Mouse (Mus musculus) neural tube, embryonic 10.5 days (tissue): ENCODE measurements around the gene Ms4a6d.
A peak's percentile ranks its signal among the peaks of the same experiment; 100 is the strongest.

Experiments
- DNase-seq: peaks from one replicate; pipeline ENCODE4 v3.0.0-alpha.2; 2017; ENCODE audit warnings: low spot score; ENCODE audit errors: extremely low spot score

Gene Ms4a6d

DNA sequence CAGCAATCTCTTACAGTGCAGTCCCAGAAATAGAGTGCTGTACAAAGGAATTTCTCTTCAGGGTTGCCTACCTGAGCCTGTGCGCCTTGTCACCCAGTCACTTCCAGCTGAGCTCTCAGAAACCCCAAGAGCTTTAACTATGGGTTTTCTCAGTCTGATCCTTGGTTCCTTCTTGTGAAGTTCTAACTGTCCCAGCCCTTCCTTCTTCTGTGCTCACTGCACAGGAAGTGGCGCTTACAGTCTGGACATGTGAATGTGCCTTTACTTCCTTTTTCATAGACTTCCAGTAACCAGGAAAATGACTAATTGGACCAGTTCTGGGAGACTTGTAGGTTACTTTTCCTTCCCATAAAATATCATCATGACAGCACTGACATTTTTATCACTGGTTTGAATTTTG lies at the start of gene Ms4a6d:
TSS of gene Ms4a6d (minus strand) at position 247 of the 400 bp plus-strand sequence.
- DNase-seq, result no peak

DNA sequence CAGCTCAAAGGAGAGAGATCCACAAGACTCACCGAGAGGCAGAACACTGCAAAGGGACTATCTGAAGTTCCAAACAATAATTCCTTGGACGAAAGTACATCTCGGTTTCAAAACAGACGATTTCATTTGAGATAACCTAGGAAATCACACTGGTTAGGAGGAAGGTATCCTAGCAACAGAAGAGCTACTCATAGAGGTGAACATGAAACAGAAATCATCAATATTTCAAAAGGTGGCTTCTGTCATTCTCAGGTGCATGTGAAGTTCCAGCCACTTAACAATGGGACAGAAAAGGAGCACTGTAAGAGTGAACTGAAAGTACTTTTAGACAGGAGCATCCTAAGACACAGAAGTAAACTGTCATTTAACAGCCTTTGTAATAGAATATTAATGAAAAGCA lies 44.9 kb upstream of the Ms4a6d start:
- no peak for DNase-seq

DNA sequence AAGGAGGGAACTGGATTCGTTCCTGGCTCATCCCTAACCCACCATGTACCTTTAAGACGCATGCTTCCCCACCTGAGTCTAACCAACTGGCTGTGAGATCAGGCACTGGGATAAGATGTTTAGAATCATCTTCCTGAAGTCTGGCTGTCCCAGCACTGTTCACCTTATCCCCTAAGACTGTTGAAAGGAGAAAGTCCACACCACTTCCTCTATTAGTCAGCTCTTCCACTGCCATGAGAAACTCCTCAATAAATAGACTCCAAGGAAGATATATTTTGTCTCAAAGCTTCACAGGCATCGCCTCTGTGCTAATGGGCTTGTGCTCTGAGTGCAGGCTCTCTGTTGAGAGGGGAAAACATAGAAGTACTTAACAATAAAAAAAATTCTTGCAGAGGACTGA lies 41.5 kb upstream of the Ms4a6d start:
- no peak for DNase-seq

DNA sequence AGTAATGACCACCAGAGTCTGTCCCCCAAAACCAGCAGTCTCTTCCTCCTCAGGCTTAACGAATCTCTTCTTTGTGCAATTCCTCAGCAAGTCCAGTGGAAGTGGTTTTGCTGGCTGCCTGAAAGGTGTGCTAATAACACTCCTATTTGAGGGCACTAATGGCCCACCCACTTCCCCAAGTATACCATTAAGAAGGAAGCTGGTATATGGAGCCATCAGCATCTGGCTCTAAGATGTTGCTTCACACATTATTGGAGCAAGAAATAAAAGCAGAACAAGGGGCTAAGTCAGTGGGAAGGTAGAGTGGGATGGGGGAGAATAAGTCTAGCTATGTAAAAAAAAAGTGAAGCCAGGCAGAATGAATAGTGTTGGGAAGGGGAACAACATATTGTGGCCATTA lies 36.1 kb upstream of the Ms4a6d start, which contains the start of gene Ms4a3:
TSS of gene Ms4a3 (minus strand) at position 120 of the 400 bp plus-strand sequence.
- DNase-seq, result no peak

DNA sequence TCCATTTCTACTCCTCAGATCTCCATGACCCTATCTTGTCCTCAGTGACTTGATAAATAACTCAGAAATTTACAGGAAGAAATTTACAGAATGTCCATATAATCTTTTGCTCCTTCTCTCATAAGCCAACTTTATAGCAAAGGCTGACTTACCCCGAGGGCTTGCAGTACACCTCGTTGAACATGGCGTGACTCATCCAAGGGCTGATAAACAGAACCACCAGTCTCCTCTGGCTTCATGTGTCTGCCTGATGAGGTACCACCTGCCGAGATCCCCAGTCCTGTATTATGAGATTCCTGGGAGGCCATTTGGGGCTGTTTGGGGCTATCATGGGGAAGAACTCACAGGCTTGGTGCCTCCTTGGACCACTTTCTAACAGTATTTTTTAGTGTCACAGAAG lies 34.4 kb upstream of the Ms4a6d start:
- no peak for DNase-seq

DNA sequence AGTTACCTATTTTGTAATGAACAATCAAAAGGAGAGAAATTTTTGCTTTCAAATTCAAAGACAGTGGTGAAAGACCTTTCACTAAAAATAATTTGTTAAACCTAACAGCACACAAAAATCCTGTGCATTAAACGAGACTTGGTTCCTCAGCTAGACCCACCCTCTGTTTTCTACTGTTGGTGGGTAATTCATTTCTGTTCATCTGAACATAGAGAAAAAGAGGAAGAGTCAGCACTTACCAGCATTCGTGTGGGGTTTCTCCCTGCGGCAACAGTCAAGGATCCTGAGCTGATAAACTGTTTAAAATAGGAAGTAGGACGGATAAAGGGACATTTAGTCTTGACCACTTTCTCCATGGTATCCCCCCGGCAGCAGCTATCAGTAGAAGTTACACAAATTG lies 30.9 kb upstream of the Ms4a6d start:
- no peak for DNase-seq

DNA sequence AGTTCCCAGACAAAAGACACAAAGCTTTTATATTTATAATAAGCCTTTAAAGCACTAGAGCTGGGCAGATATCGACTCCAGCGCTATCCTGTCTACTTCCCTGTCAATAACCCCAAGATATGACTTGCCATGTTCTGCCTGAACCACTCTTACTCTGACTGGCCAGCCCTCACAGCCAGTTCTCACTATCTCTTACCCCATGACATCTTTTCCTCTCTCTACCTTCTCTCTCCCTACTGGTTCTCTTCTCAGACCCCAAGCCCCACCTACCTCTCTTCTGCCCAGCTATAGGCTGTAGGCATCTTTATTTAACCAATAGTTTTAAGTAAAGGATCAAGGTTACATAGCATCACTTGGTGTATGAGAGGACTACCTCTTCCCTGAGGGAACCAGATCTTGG lies 29.7 kb upstream of the Ms4a6d start:
- no peak for DNase-seq

DNA sequence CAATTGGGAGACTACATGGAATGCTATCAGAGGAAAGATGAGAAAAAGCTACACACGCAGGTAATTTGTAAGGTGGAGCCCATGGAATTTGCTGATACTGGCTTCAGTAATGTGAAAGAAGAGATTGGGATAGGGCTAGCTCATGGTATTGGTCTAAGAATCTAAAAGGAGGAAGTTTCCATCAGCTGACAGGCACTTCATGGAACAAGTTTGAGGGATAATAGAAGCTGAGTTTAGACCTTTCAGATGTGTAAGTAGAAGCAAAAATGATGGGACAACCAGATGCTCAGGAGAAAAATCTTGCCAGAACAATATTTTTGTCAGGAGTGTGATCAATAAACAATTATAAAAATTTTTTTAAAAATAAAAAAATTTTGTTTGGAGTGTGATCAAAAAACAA lies 29.1 kb upstream of the Ms4a6d start:
- no peak for DNase-seq

DNA sequence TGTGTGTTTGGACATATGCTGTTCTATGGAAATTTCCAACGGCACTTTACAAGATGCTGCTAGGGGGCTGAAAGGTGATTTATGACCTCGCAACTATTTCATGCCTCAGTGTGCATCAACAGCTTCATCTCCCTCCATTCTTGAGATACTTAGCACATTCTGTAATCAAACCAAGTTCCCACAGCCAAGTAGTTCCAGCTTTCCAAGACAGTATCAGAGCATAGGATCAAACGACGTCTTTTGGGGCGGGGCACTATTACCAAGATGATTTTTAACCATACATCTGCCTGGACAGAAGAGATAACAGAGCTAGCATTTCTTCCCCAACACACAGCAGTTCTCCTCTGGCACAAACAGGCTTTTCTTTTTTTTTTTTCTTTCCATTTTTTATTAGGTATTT lies 20.6 kb upstream of the Ms4a6d start:
- DNase-seq, result no peak

DNA sequence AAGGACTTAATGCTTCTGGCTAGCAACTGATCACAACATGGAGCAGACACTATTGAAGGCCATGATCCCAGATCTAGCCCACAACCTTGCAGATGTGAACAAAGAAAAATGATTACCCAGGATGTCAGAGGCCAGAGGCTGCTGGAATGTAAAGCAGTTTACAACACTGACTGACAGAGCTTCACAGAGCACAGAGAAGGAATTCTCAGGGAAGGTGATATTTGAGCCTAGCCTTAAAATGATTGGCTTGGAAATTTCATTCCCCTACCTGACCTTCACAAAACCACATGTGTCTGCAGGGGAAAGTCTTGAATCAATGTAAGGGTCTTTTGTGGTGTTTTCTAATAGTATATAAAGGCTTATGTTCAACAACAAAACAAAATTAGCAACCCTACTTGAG lies 20.2 kb upstream of the Ms4a6d start:
- no peak for DNase-seq

DNA sequence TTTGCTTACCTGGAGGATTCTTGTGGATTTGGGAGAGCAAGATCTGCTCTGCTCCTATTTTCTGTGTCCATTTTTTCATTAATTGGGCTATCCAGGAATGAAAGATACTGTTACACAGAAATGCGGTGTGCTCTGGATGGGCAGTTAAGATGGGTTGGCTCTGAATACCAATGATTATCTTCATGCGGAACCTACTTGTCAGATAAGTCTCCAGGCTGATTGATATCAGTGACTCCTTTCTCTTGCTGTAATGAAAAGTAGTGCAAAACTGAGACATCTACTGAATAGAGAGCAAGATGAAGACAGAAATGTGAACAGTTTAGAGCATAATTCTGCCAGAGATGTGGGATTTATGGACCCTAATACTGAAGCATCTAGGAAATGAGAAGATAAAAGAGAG lies 18.9 kb upstream of the Ms4a6d start, which contains the start of gene Ms4a2:
TSS of gene Ms4a2 (minus strand) at position 169 of the 400 bp plus-strand sequence.
- no peak for DNase-seq

DNA sequence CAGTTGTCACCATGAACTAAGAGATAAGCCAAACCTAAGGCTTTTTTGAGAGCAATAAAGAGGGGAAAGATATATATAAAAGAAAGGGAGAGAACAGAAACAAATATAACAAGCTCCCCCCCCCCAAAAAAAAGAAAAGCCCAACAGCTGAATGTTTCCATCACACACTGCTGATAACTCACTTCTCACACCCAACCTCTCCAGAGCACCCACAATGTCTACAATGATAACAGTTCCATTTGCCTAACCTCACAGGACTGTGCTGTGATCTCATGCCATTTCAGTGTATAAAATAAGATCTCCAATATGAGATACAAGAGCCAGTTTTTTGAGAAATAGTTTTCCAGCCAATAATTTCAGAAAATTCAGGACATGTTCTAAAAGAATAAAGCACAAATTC lies 13.3 kb upstream of the Ms4a6d start:
- DNase-seq, result no peak

DNA sequence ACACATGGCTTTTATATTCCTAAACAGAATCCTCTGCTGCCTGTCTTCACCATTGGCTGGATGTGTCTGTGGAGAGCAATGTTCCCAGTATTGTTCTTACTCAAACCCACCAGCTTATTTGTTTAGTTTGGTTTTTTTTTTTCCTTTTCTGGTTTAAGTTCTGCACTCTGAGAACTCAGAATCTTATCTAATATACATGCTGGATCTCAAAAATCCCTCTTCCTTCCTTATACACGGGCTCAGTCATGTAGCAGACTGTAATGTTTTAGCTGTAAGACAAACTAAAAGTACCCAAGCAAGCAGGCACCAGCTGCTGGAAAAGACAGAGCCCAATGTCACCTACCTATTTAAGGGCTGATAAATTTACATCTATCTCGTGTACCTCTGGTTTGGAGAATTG lies 10.2 kb upstream of the Ms4a6d start:
- DNase-seq, result no peak

DNA sequence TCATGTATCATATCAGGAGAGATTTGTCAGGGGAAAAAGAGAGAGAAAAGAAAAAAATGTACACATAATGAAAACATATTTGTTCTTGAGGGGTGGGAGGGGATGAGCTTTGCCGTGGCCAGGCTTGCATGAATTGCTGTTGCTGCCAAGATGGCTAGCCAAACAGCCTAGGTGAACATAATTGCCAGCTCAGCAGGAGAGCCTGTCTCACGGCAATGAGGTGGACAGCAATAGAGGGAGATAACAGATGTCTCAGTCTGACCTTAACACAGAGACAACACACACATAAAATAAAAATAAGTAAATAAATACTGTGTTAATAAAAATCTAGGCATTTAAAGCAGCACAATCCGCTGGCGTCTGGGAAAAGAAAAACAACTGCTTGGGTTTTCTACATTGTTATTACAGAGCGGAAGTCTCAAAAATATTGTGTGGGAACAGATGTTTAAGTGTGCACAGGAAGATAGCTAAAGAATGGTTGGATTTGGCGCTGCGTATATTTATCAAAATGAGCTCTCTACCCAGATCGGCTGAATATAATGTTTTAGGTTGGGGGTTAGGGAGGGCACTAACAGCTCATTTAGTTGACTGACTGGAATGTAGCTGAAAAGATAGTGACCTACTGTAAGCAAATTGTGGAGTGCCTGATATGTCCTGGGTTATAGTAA lies 9.3 kb upstream of the Ms4a6d start:
- DNase-seq, result no peak

DNA sequence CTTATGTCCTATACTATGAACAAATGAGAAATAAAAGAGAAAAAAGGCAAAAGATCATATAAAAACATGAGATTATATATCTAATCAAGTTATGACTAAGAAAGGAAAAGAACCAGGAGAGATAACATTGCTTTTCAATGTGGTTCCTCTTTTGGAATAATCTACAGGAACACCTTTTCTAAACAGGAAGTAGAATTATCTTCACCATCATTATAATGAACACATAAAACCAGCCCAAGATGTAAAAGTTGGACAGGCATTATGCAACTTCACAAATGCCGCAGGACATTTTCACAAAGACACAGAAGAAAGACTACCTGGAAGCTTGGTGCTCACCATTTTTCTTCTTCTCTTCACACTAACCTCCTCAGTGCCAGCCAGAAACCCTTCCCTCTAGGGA lies 8.4 kb upstream of the Ms4a6d start:
- no peak for DNase-seq

DNA sequence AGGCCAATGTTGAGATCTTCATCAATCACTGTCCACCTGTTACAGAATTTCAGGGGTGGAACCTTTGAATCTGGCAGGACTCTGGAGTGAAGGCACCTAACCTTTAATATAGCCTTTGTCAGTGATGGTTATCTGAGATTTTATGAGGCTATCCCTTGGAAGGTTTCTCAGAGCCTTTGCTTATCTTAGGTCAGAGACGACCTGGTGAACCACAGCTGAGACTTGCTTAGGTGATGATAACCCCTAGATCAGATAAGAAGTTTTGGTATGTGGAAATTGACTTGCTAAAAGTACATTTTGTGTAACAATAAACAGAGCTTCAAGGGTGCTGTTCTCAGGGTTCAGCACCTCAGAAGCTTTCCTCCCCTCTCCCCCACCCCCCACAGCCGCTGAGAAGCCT lies 7.6 kb upstream of the Ms4a6d start:
- no peak for DNase-seq

DNA sequence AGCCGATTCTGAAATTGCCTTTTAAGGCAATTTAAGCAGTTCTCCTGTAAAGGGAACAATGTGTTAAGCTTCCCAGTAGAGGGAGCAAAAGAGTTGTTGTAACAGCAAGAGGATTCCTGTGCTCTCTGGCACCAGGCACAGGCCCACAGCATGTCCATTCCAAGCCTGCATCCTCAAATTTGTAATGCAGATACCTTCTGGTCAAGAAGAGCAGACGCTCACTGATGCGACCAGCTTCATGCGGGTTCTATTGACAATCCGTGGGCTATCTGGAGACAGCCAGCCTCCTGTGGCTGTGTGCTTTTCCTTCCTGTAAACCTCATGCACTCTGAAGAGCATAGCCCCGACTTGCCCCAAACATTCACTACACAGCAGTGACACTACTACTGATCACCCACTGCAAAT lies 6.9 kb upstream of the Ms4a6d start:
- DNase-seq, result no peak

DNA sequence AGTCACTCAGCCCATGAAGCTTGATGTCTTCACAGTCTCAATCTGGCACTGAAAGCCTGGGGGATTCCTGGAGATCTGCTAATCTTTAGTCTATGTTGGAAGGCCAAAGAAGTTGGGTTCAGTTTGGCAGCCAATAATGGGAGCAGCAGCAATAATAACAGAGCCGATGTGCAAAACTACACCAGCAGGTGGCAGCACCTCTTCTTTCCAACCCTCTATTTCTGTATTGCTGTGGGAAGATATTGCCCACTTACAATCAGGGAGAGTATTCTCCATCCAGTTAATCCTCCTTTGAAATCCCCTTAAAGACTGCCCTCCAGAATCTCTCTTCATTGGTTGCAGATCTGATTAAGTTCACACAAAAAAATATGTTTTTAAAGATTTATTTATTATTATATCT lies 3.5 kb upstream of the Ms4a6d start:
- DNase-seq, result peak; percentile 50

DNA sequence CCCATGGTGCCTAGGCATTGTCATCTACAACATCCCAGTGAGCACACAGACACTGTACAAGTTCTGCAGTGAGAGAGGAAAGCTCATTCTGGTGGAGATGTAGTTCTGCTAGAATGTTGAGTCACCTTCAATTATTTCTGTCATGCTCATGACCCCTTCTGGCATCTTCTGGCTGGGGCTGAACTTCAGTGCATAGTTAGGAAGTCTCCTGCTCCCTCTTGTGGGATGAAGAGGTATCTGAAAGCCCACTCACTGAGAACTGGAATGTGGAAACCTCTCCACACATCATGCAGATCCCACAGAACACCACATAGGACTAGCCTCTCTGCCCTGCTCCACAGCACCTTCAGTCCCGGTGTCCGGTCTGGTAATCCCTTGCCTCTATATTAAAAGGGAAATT lies 2.6 kb downstream of the Ms4a6d start:
- no peak for DNase-seq

DNA sequence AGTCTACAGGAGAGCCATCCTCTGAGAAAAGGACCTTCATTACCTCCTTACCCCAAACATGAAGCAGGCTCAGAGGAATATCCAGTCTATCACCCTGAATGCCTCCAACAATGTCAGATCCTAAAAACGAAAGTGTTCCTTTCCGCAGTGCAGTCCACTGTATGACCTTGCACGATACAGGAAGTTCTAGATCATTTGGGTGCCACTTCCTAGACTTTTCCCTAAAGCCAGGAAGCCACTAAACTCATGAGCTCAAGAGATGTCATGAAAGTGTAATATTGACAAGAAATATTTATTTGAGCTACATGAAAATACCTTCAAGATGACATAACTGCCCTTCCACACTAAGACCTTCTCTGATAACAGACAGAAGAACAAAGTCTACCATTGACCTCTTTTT lies 3.3 kb downstream of the Ms4a6d start:
- no peak for DNase-seq

DNA sequence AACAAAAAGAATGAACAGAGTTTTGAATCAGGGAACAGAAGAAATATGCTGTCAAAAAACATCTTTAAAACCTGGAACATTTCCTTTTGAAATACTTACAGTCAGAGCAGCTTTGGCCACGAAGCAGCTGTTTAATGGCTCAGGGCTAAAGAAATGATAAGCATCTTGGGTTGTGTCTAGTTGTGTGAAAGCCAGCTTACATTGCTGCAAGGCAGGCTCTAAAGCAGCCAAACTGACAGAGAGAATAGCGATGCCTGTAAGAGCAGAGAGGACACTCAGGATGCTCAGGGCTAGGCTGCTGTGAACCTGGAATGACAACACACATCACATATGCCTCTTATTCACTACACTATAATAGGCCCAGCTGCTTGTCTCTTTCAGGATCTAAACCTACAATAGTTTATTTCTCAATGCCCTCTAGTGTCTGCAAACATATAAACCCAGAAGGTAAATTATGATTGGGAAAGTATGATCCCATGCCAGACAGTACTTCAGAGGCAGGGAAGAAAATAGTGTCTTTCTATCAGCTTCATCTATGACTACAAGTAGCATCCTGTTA lies 14.7 kb downstream of the Ms4a6d start:
- no peak for DNase-seq

DNA sequence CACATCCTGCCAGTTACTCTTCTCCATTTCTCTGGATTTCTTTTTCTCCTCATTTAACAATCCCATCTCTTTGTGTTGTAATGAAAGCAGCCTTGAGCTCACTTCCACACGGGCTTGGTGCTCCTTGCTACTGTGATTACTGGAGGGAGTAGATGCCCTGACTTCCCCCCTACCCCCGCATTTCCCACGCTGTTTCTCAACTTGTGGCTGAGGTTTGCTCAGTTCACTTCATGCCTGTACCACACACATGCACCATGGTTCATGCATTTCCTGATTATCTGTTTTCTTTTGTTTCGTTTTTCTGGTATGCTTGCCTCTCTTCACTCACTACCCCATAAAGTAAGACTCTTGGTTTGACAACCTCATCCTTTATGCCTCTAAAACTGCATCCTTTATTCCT lies 15.4 kb downstream of the Ms4a6d start:
- DNase-seq, result no peak

DNA sequence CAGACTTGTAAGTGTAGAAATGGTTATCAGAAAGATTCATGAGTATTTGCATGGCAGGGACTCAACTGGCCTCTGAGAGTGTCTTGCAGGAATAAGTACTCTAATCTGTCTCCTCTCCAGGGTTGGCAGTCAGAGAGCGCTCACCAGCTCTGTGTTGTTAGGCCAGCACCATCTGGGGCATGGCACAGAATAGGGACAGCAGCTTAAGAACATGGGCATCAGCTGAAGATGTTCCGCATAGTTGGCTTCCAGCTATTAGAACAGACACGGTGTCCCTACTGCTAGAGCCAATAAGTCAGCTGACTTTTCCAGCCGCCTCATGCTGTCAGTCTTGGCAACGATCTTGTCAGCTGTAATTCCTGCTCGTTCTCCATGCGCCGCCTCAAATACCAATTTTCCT lies 29.7 kb downstream of the Ms4a6d start:
- no peak for DNase-seq
